Mouse (Mus musculus) right cerebral cortex, postnatal 10 days (tissue): ENCODE data around the gene Hist3h2ba.
"Not testable (repeated sequence)": the region's sequence is repeated elsewhere in the genome, so short reads cannot be mapped to it uniquely, and the experiment has no call there.

Experiments used
- DNase-seq, 2 experiments: peaks; one replicate each; pipeline ENCODE4 v3.0.0; 2021; ENCODE audit warnings: low spot score in 2 of 2

Hist3h2ba gene

GRCm38 (mm10) chr11:58938322-58939087 is 10.2 kb upstream of the Hist3h2ba start, which contains the start of gene Rnf187:
Gene Rnf187, minus strand, starts transcription at chr11:58938916.
- DNase-seq = peak; percentile 95 to 96

GRCm38 (mm10) chr11:58939088-58939439 is 9.7 kb upstream of the Hist3h2ba start:
- DNase-seq = no peak

- DNase-seq = no peak
These were observed 4.6 kb upstream of the Hist3h2ba start for GRCm38 (mm10) chr11:58944136-58944535.

- DNase-seq = no peak
These were observed 1.4 kb upstream of the Hist3h2ba start for GRCm38 (mm10) chr11:58947306-58947705.

GRCm38 (mm10) chr11:58947798-58948528 is 757 bp upstream of the Hist3h2ba start:
- DNase-seq = peak; percentile 82 to 84

- DNase-seq = peak; percentile 83 to 89
These were observed 1.0 kb downstream of the Hist3h2ba start for GRCm38 (mm10) chr11:58949480-58950431.

GRCm38 (mm10) chr11:58951210-58951609 is 2.5 kb downstream of the Hist3h2ba start:
- no peak for DNase-seq

- DNase-seq = peak in 1 of 2 experiments; percentile 48
These were observed 4.8 kb downstream of the Hist3h2ba start for GRCm38 (mm10) chr11:58953351-58954169.

- DNase-seq = not testable (repeated sequence)
These were observed 5.4 kb downstream of the Hist3h2ba start for GRCm38 (mm10) chr11:58954170-58954419.

- DNase-seq = peak; percentile 91 to 97
These were observed 5.9 kb downstream of the Hist3h2ba start, which contains the start of the genes Hist3h2a and Trim17 for GRCm38 (mm10) chr11:58954420-58955142. Gene Hist3h2a, plus strand, starts transcription at chr11:58954685. Gene Trim17, plus strand, starts transcription at chr11:58954685.

GRCm38 (mm10) chr11:58955143-58955867 is 6.6 kb downstream of the Hist3h2ba start:
- peak in 1 of 2 experiments; percentile 38 for DNase-seq

- no peak for DNase-seq
These were observed 7.1 kb downstream of the Hist3h2ba start for GRCm38 (mm10) chr11:58955868-58956257.

- DNase-seq = peak in 1 of 2 experiments; percentile 51
These were observed 8.7 kb downstream of the Hist3h2ba start for GRCm38 (mm10) chr11:58957226-58957914.

GRCm38 (mm10) chr11:58958536-58958935 is 9.8 kb downstream of the Hist3h2ba start:
- DNase-seq = no peak

GRCm38 (mm10) chr11:58959186-58959825 is 10.6 kb downstream of the Hist3h2ba start:
- no peak for DNase-seq

- peak; percentile 87 to 91 for DNase-seq
These were observed 11.3 kb downstream of the Hist3h2ba start for GRCm38 (mm10) chr11:58959921-58960465.

GRCm38 (mm10) chr11:58961364-58962177 is 12.9 kb downstream of the Hist3h2ba start:
- DNase-seq = no peak
